In genomic region chr10:63025016-63025415, GRCm38 (mm10) we compare ENCODE assay signal across 8 mouse cellular contexts. TPM values are rescaled to one million over a fixed set of nuclear protein-coding genes. Genes with fewer than 3 reads are reported as not detected.
DNase-seq lines count a peak whose midpoint lies in the region; ATAC-seq lines count a peak whose summit lies in the region.

No protein-coding gene starts in this region.

- ATAC-seq in heart, embryonic 14.5 days (ENCODE audit: insufficient number of reproducible peaks, insufficient read depth, low FRiP score, low read depth): no peak
- ATAC-seq in hindbrain, embryonic 14.5 days (ENCODE audit: low FRiP score): no peak
- ATAC-seq in midbrain, embryonic 11.5 days (ENCODE audit: low FRiP score): no peak

- peak overlapping the region; percentile 72 for H3K4me2 ChIP-seq in heart, embryonic 14.5 days (ENCODE audit: low read length)
- H3K4me2 ChIP-seq in hindbrain, embryonic 14.5 days (replicated peaks): peak overlapping the region; percentile 62
- H3K4me2 ChIP-seq in midbrain, embryonic 11.5 days: peak overlapping the region; percentile 74

- peak overlapping the region; percentile 80 for H3K9ac ChIP-seq in heart, embryonic 14.5 days (ENCODE audit: low read length)
- H3K9ac ChIP-seq in hindbrain, embryonic 14.5 days: peak overlapping the region; percentile 77
- peak overlapping the region; percentile 97 for H3K9ac ChIP-seq in midbrain, embryonic 11.5 days (ENCODE audit: low read length)

- H3K27me3 ChIP-seq in heart, embryonic 14.5 days (ENCODE audit: control insufficient read depth, insufficient read depth, low read length): no peaks in the 10 kb centered on the region
- H3K27me3 ChIP-seq in hindbrain, embryonic 14.5 days (ENCODE audit: control insufficient read depth, insufficient read depth, low read length): no peaks in the 10 kb centered on the region
- H3K27me3 ChIP-seq in midbrain, embryonic 11.5 days (ENCODE audit: control insufficient read depth, insufficient read depth, low read length): no peaks in the 10 kb centered on the region

- H3K27ac ChIP-seq in heart, embryonic 14.5 days (replicated peaks in 1 of 2; ENCODE audit: control insufficient read depth in 1 of 2, insufficient read depth in 1 of 2, low read depth in 2 of 2, low read length in 2 of 2): peak overlapping the region; percentile 8 to 100; a peak in 3 of 4 replicates
- peak overlapping the region; percentile 99 for H3K27ac ChIP-seq in hindbrain, embryonic 14.5 days
- peak overlapping the region; percentile 100 for H3K27ac ChIP-seq in midbrain, embryonic 11.5 days (ENCODE audit: low read depth, low read length)

- DNase-seq in heart, postnatal 36 days: no peak
- peak; percentile 42 for DNase-seq in Muller cell, postnatal 12 days (ENCODE audit: inconsistent ontology term)
- DNase-seq in hindbrain, embryonic 14.5 days (ENCODE audit: low spot score): no peak
- peak; percentile 93 for DNase-seq in midbrain, embryonic 11.5 days (ENCODE audit: low spot score, missing footprints)
- DNase-seq in frontal cortex, postnatal 25 days (ENCODE audit: low spot score in 2 of 2): no peak
- no peak for DNase-seq in layer of hippocampus, adult 18-20 months (ENCODE audit: low spot score in 2 of 2)
- no peak for DNase-seq in thymus, adult 18-20 months

- WGBS in heart, embryonic 14.5 days: 42% methylated on average over 2 of the region's 2 CpGs
- 29% methylated on average over 2 of the region's 2 CpGs for WGBS in hindbrain, embryonic 14.5 days
- 11% methylated on average over 2 of the region's 2 CpGs for WGBS in midbrain, embryonic 11.5 days

- H3K36me3 ChIP-seq in heart, embryonic 14.5 days (ENCODE audit: control insufficient read depth, insufficient read depth, low read length): no peaks in the 10 kb centered on the region
- H3K36me3 ChIP-seq in hindbrain, embryonic 14.5 days (replicated peaks; ENCODE audit: control insufficient read depth, insufficient read depth): no peaks in the 10 kb centered on the region
- no peaks in the 10 kb centered on the region for H3K36me3 ChIP-seq in midbrain, embryonic 11.5 days (ENCODE audit: control insufficient read depth, insufficient read depth, low read length)

- H3K4me3 ChIP-seq in heart, embryonic 14.5 days (ENCODE audit: control insufficient read depth in 1 of 2, insufficient read depth in 1 of 2, low read depth in 1 of 2, low read length in 2 of 2): peak overlapping the region in 1 of 2 experiments; percentile 97; a peak in 2 of 4 replicates
- peak overlapping the region; percentile 93 for H3K4me3 ChIP-seq in hindbrain, embryonic 14.5 days (replicated peaks; ENCODE audit: low read length)
- H3K4me3 ChIP-seq in midbrain, embryonic 11.5 days (ENCODE audit: low read depth, low read length): peak overlapping the region; percentile 81

- no peaks in the 10 kb centered on the region for H3K9me3 ChIP-seq in heart, embryonic 14.5 days (ENCODE audit: control insufficient read depth, low read length)
- no peaks in the 10 kb centered on the region for H3K9me3 ChIP-seq in hindbrain, embryonic 14.5 days (ENCODE audit: control insufficient read depth, low read length)
- H3K9me3 ChIP-seq in midbrain, embryonic 11.5 days (ENCODE audit: control insufficient read depth, low read length): no peaks in the 10 kb centered on the region

- H3K4me1 ChIP-seq in heart, embryonic 14.5 days (ENCODE audit: control insufficient read depth in 2 of 2, insufficient read depth in 2 of 2, low read length in 2 of 2): peaks cover 7 to 27% of the 10 kb centered on the region in 2 experiments
- H3K4me1 ChIP-seq in hindbrain, embryonic 14.5 days (replicated peaks; ENCODE audit: control insufficient read depth, insufficient read depth, low read length): peaks cover 46% of the 10 kb centered on the region
- peaks cover 43% of the 10 kb centered on the region for H3K4me1 ChIP-seq in midbrain, embryonic 11.5 days (ENCODE audit: control insufficient read depth, insufficient read depth, low read length)

- intact Hi-C loops in heart, postnatal 36 days (cut with DNase I): loop anchor here (2.0 kb wide), 1 partner anchor 40 kb away; no protein-coding TSS in a partner anchor

RNA-seq across cellular contexts. Expression of gene Pbld2, which starts 0.9 kb away (rescaled TPM):
- polyA plus RNA-seq in heart, embryonic 14.5 days (2014; fragmentation: Nextera tagmentation; extraction: Ambion mirVana): 0.46 and 1.3 TPM in 2 replicates
- total RNA-seq in heart, postnatal 36 days (2021): 1 to 10 TPM; 6.9 to 7.3 TPM
- 0.46 and 0.59 TPM in 2 replicates for polyA plus RNA-seq in hindbrain, embryonic 14.5 days (2014; fragmentation: Nextera tagmentation; extraction: Ambion mirVana)
- 0.76 and 1.7 TPM in 2 replicates for polyA plus RNA-seq in midbrain, embryonic 11.5 days (2014; fragmentation: Nextera tagmentation; extraction: Ambion mirVana)
- 1 to 10 TPM; 1.7 to 1.9 TPM for total RNA-seq in layer of hippocampus, adult 18-20 months (2021)

RNA-seq across cellular contexts. Expression of gene Hnrnph3, which starts 1.0 kb away (rescaled TPM):
- polyA plus RNA-seq in heart, embryonic 14.5 days (2014; fragmentation: Nextera tagmentation; extraction: Ambion mirVana): 42.8 and 47.3 TPM in 2 replicates
- total RNA-seq in heart, postnatal 36 days (2021): 10 to 100 TPM; 30.7 to 33.2 TPM
- 75.0 and 76.8 TPM in 2 replicates for polyA plus RNA-seq in hindbrain, embryonic 14.5 days (2014; fragmentation: Nextera tagmentation; extraction: Ambion mirVana)
- polyA plus RNA-seq in midbrain, embryonic 11.5 days (2014; fragmentation: Nextera tagmentation; extraction: Ambion mirVana): 172 and 174 TPM in 2 replicates
- 10 to 100 TPM; 51.5 to 55.5 TPM for total RNA-seq in layer of hippocampus, adult 18-20 months (2021)

RNA-seq across cellular contexts. Expression of gene Pbld1, which starts 34.9 kb away (rescaled TPM):
- 0.66 and 0.68 TPM in 2 replicates for polyA plus RNA-seq in heart, embryonic 14.5 days (2014; fragmentation: Nextera tagmentation; extraction: Ambion mirVana)
- 1 to 10 TPM; 1.8 to 2.3 TPM for total RNA-seq in heart, postnatal 36 days (2021)
- 0.39 and 0.75 TPM in 2 replicates for polyA plus RNA-seq in hindbrain, embryonic 14.5 days (2014; fragmentation: Nextera tagmentation; extraction: Ambion mirVana)
- polyA plus RNA-seq in midbrain, embryonic 11.5 days (2014; fragmentation: Nextera tagmentation; extraction: Ambion mirVana): 0.73 and 0.96 TPM in 2 replicates
- total RNA-seq in layer of hippocampus, adult 18-20 months (2021): under 1 TPM; 0.35 to 0.43 TPM

RNA-seq across cellular contexts. Expression of gene Rufy2, which starts 45.0 kb away (rescaled TPM):
- 15.5 and 15.8 TPM in 2 replicates for polyA plus RNA-seq in heart, embryonic 14.5 days (2014; fragmentation: Nextera tagmentation; extraction: Ambion mirVana)
- total RNA-seq in heart, postnatal 36 days (2021): 10 to 100 TPM; 10.4 to 11.8 TPM
- 58.5 and 59.6 TPM in 2 replicates for polyA plus RNA-seq in hindbrain, embryonic 14.5 days (2014; fragmentation: Nextera tagmentation; extraction: Ambion mirVana)
- 21.0 and 23.2 TPM in 2 replicates for polyA plus RNA-seq in midbrain, embryonic 11.5 days (2014; fragmentation: Nextera tagmentation; extraction: Ambion mirVana)
- 10 to 100 TPM; 73.4 to 76.1 TPM for total RNA-seq in layer of hippocampus, adult 18-20 months (2021)

Comparison
In these comparisons a context has a peak if more than half of its experiments do, and no peak if none do; other contexts are left out.
1. DNase-seq: peak in Muller cell, postnatal 12 days (single experiment) and midbrain, embryonic 11.5 days (single experiment); none in heart, postnatal 36 days (0 of 2), hindbrain, embryonic 14.5 days (single experiment), frontal cortex, postnatal 25 days (0 of 2), layer of hippocampus, adult 18-20 months (0 of 2) and thymus, adult 18-20 months (0 of 2).
2. Peak in every context shown above with its lines, with median percentiles within 50 percentile points of each other: H3K27ac ChIP-seq, H3K4me2 ChIP-seq and H3K9ac ChIP-seq.